Mouse (Mus musculus) lung, postnatal 0 days (tissue): ENCODE data around the gene Ift122. TPM values are rescaled to one million over a fixed set of nuclear protein-coding genes. Genes with fewer than 3 reads are reported as not detected.

Experiments used
- ATAC-seq: fragments of 200-750 bp; cut with Nextera tagmentation; 2 replicates; pipeline ENCODE4 v1.8.0; 2017; ENCODE audit warnings: moderate library complexity
- DNase-seq: peaks from one replicate; pipeline ENCODE4 v3.0.0-alpha.2; 2016; ENCODE audit warnings: low spot score
- H3K27ac ChIP-seq: fragments of 300-500 bp; sonication (generic); 2 replicates; pipeline ENCODE4 v1.5.1; 2014; ENCODE audit warnings: antibody characterized with exemption, mild to moderate bottlenecking, low read length, mixed read lengths
- H3K27me3 ChIP-seq: fragments of 300-500 bp; sonication (generic); replicated peaks from 2 replicates; pipeline ENCODE4 v1.6.1; 2014; ENCODE audit warnings: low read length, mixed read lengths; ENCODE audit not compliant: insufficient read depth
- H3K36me3 ChIP-seq: fragments of 300-500 bp; sonication (generic); 2 replicates; pipeline ENCODE4 v1.6.1; 2014; ENCODE audit warnings: low read length, mixed read lengths; ENCODE audit not compliant: insufficient read depth
- H3K4me1 ChIP-seq: fragments of 300-500 bp; sonication (generic); 2 replicates; pipeline ENCODE4 v1.6.1; 2014; ENCODE audit warnings: antibody characterized with exemption, low read depth, low read length, mixed read lengths; ENCODE audit not compliant: insufficient read depth
- H3K4me2 ChIP-seq: fragments of 300-500 bp; sonication (generic); replicated peaks from 2 replicates; pipeline ENCODE4 v1.6.1; 2014; ENCODE audit warnings: low read depth, mild to moderate bottlenecking, low read length, moderate library complexity, mixed read lengths
- H3K4me3 ChIP-seq: fragments of 300-500 bp; sonication (generic); 2 replicates; pipeline ENCODE4 v1.5.1; 2014; ENCODE audit warnings: low read depth, low read length
- H3K9ac ChIP-seq: fragments of 300-500 bp; sonication (generic); replicated peaks from 2 replicates; pipeline ENCODE4 v1.6.1; 2014; ENCODE audit warnings: low read depth, mild to moderate bottlenecking
- H3K9me3 ChIP-seq: fragments of 300-500 bp; sonication (generic); 2 replicates; pipeline ENCODE4 v1.6.1; 2016; ENCODE audit warnings: low read length, mixed read lengths
- CTCF ChIP-seq: IDR thresholded peaks from 2 replicates; pipeline ENCODE4 v1.5.1; 2016; ENCODE audit warnings: antibody characterized with exemption, mild to moderate bottlenecking
- EP300 ChIP-seq: IDR thresholded peaks from 2 replicates; pipeline ENCODE4 v1.6.1; 2016; ENCODE audit warnings: antibody characterized with exemption, mild to moderate bottlenecking, control low read depth
- WGBS: fragments of 180-500 bp; shearing (Covaris S2); extraction: QIAGEN DNeasy Blood & Tissue Kit; methylation state at CpG from one replicate; pipeline ENCODE4 v1.1.7; 2014; 5-methylcytosine and 5-hydroxymethylcytosine counted together
- polyA plus RNA-seq: library from polyadenylated mRNA; unstranded; fragments of >200 nt; fragmentation: Nextera tagmentation; extraction: Ambion mirVana; gene quantifications from 2 replicates; pipeline ENCODE4 v1.2.1, GENCODE M21; 2015

The Ift122 gene
- polyA plus RNA-seq, 1 experiment from 2014 or later, result 8.3 TPM

GRCm38 (mm10) chr6:115938011-115938410 is 84.7 kb downstream of the Ift122 start:
- H3K36me3 ChIP-seq, result no peaks in the 10 kb centered on the region
- ATAC-seq (no peak), DNase-seq (no peak)
- H3K27ac ChIP-seq, result no peak overlapping the region
- 77% methylated on average over 2 of the region's 2 CpGs for WGBS
- no peak for TF ChIP-seq CTCF
- TF ChIP-seq EP300, result no peak
- H3K9me3 ChIP-seq, result no peaks in the 10 kb centered on the region
- H3K4me3 ChIP-seq, result no peak overlapping the region
- H3K27me3 ChIP-seq, result no peaks in the 10 kb centered on the region
- H3K4me2 ChIP-seq, result no peak overlapping the region
- H3K9ac ChIP-seq, result no peak overlapping the region
- no peaks in the 10 kb centered on the region for H3K4me1 ChIP-seq

GRCm38 (mm10) chr6:115938798-115939197 is 85.5 kb downstream of the Ift122 start:
- Histone ChIP-seq H3K4me2 (no peak overlapping the region), H3K36me3 (no peaks in the 10 kb centered on the region), H3K27me3 (no peaks in the 10 kb centered on the region), H3K9ac (no peak overlapping the region), H3K27ac (no peak overlapping the region), H3K9me3 (no peaks in the 10 kb centered on the region), H3K4me3 (no peak overlapping the region), H3K4me1 (no peaks in the 10 kb centered on the region; the same call in 1 of the 2 replicates)
- TF ChIP-seq EP300 (no peak), CTCF (no peak)
- DNase-seq (no peak), ATAC-seq (no peak)
- WGBS, result 69% methylated on average over 1 of the region's 1 CpGs

- ATAC-seq (no peak), DNase-seq (no peak)
- no peaks in the 10 kb centered on the region for H3K27me3 ChIP-seq
- WGBS, result 56% methylated on average over 1 of the region's 1 CpGs
- H3K9me3 ChIP-seq, result no peaks in the 10 kb centered on the region
- no peaks in the 10 kb centered on the region for H3K36me3 ChIP-seq
- no peak overlapping the region for H3K4me2 ChIP-seq
- no peak overlapping the region for H3K9ac ChIP-seq
- no peak for TF ChIP-seq EP300
- no peak for TF ChIP-seq CTCF
- H3K4me3 ChIP-seq, result no peak overlapping the region
- no peak overlapping the region for H3K27ac ChIP-seq
- H3K4me1 ChIP-seq, result no peaks in the 10 kb centered on the region; the same call in 1 of the 2 replicates
These were observed 87.3 kb downstream of the Ift122 start for GRCm38 (mm10) chr6:115940603-115941002.

GRCm38 (mm10) chr6:115941128-115941527 is 87.9 kb downstream of the Ift122 start:
- H3K4me2 ChIP-seq, result no peak overlapping the region
- H3K36me3 ChIP-seq, result no peaks in the 10 kb centered on the region
- no peaks in the 10 kb centered on the region; the same call in 1 of the 2 replicates for H3K4me1 ChIP-seq
- ATAC-seq, result peak; percentile 27; the same call in 1 of the 2 replicates
- WGBS, result 12% methylated on average over 4 of the region's 12 CpGs
- H3K4me3 ChIP-seq, result no peak overlapping the region
- H3K9ac ChIP-seq, result no peak overlapping the region
- TF ChIP-seq EP300, result no peak
- TF ChIP-seq CTCF, result no peak
- no peaks in the 10 kb centered on the region for H3K27me3 ChIP-seq
- H3K27ac ChIP-seq, result 0 out of 2 replicates have a peak overlapping the region, but pooled peaks have one; percentile 5
- DNase-seq, result no peak
- no peaks in the 10 kb centered on the region for H3K9me3 ChIP-seq

GRCm38 (mm10) chr6:115943498-115944427 is 90.5 kb downstream of the Ift122 start:
- H3K4me2 ChIP-seq, result no peak overlapping the region
- ATAC-seq, result peak; percentile 34
- no peaks in the 10 kb centered on the region for H3K36me3 ChIP-seq
- no peaks in the 10 kb centered on the region for H3K27me3 ChIP-seq
- H3K4me1 ChIP-seq, result no peaks in the 10 kb centered on the region; the same call in 1 of the 2 replicates
- WGBS, result 50% methylated on average over 9 of the region's 9 CpGs
- no peaks in the 10 kb centered on the region for H3K9me3 ChIP-seq
- peak; percentile 55 for DNase-seq
- no peak overlapping the region for H3K9ac ChIP-seq
- H3K27ac ChIP-seq, result peak overlapping the region; percentile 27; the same call in 1 of the 2 replicates
- no peak overlapping the region for H3K4me3 ChIP-seq
- no peak for TF ChIP-seq CTCF
- no peak for TF ChIP-seq EP300

- Histone ChIP-seq H3K9me3 (no peaks in the 10 kb centered on the region), H3K27me3 (no peaks in the 10 kb centered on the region), H3K4me2 (no peak within 1 kb of the TSS), H3K9ac (no peak within 1 kb of the TSS), H3K4me3 (no peak within 1 kb of the TSS), H3K27ac (peak within 1 kb of the TSS; percentile 27; the same call in 1 of the 2 replicates), H3K4me1 (no peaks in the 10 kb centered on the region; the same call in 1 of the 2 replicates), H3K36me3 (no peaks in the 10 kb centered on the region)
- DNase-seq, result no peak
- WGBS, result 80% methylated on average over 5 of the region's 5 CpGs
- TF ChIP-seq CTCF (no peak), EP300 (no peak)
- no peak for ATAC-seq
These were observed 91.4 kb downstream of the Ift122 start, which contains the start of gene H1foo for GRCm38 (mm10) chr6:115944638-115945037. Gene H1foo (plus strand): TSS chr6:115944938.
